Mouse (Mus musculus) spleen, adult 10 weeks (tissue): ENCODE results near the gene AC109138.7. TPM values are rescaled to one million over a fixed set of nuclear protein-coding genes. Genes with fewer than 3 reads are reported as not detected.

Source experiments
- polyA plus RNA-seq: library from polyadenylated mRNA; stranded (reverse); fragments of 350-450 nt; fragmentation: Illumina TruSeq; extraction: RNeasy Lipid Tissue Mini Kit (QIAGEN cat#74804); gene quantifications from one replicate; pipeline ENCODE4 v1.2.3, GENCODE M21; 2015; ENCODE audit warnings: low replicate concordance; ENCODE audit not compliant: insufficient read depth

AC109138.7 gene
- polyA plus RNA-seq, result not detected

DNA sequence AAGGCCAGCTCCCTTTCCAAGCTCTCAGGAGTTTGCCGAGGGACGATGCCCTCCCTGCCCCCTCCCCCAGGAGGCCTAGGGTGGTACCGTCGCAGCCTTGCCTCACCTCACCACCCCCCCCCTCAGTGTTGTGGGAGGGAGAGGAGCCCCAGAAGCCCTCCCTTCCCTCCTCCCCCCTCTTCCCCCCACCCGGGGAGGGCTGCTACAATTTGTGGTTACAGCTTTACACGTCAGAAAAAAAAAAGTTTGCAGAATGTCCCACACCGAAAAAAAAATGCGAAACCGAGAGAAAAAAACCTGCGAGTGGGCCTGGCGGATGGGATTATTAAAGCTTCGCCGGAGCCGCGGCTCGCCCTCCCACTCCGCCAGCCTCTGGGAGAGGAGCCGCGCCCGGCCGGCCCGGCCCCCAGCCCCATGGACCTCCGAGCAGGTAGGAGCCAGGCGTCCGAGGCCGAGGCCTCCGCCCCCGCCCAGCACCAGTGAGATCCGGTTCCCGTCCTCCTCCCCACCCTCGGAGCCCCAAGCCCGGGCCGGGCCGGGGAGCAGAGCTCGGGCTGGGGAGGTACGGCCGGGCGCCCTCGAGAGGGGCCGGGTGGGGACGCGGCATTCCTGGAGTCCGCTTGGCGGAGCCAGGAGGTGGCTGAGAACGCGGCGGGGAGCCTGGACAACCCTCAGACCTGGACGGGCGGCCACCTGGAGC is at the start of gene AC109138.7, which contains the start of gene Clcf1:
Gene AC109138.7, plus strand, starts transcription at position 287 of the 700 bp plus-strand sequence.
Gene Clcf1, plus strand, starts transcription at position 168 of the 700 bp plus-strand sequence.

DNA sequence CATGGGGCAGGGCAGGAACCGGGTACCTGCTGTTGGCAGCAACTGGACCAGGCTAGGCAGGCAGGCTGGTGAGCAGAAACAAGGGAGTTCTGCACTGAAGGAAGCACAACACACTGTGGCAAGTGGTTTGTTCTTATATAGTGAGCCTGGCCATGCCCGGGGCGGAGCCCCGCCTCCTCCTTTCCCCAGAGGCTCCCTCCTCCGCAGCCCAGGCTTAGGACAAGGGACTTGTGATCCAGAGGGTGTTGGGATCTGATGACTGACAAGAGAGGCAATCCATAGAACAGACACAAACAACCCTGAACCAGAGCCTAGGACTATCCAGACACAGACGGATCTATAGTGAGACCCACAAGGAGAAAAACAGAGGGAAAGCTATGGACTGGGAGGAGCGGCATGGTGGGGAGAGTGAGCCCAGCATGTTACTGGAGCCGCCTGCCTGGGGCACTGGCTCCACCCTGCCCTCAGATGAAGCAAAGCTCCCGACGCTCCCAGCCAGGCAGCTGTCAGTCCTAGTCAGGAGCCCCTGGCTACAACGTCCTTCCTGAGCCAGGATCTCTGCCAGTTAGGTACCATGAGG is 38.7 kb upstream of the AC109138.7 start, which contains the start of gene Carns1:
Gene Carns1, minus strand, starts transcription at position 112 of the 580 bp plus-strand sequence.

GRCm38 (mm10) chr19:4190831-4191334 is 23.3 kb upstream of the AC109138.7 start, which contains the start of gene Tbc1d10c:
Tbc1d10c (minus strand) TSS chr19:4191284.

GRCm38 (mm10) chr19:4191528-4192250 is 22.5 kb upstream of the AC109138.7 start, which contains the start of gene Ppp1ca:
Ppp1ca (plus strand) TSS chr19:4192065.

GRCm38 (mm10) chr19:4201291-4201909 is 12.8 kb upstream of the AC109138.7 start, which contains the start of gene Rad9a:
Rad9a (minus strand) TSS chr19:4201662.

DNA sequence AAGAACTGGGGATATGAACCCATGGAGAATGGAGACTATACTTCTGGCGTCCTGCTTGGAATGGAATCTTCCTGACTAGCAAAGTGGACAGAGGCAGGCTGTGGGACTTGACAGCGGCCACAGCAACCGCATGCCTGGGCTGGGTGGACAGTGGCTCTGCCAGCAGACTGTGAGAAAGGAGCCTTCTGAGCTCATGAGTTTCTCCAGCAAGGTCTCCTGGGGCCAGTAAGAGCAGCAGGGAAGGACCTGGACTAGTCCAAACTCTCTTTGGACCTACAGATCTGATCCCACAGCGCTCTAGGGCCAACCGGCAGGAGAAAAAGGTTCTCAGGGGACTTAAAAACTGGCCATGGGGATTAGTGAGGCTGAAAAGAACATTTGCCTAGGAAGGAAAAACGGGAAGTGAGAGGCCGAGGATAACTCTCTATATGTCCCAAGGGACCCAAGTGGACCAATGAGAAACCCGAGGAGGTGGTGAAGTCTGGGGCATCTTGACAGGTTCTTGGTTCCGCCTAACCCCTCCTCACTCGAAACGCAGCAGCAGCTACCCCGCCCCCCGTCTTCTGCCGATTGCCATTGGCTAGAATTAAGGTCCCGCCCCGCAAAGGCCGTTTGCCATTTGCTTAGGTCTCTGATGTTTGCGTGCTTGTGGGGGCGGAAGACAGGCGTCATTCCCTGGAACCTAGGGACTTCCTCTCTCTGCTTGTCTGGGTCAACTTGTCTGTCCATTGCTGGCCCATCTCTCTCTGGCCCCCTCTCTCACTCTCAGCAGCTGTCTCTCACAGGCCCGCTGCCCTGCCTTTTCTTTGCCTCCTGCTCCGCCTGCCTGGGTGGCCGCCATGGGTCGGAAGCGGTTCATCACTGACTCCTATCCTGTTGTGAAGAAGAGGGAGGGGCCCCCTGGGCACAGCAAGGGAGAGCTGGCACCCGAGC is 17.4 kb downstream of the AC109138.7 start, which contains the start of gene Pold4:
Gene Pold4, plus strand, starts transcription at position 647 of the 933 bp plus-strand sequence.

DNA sequence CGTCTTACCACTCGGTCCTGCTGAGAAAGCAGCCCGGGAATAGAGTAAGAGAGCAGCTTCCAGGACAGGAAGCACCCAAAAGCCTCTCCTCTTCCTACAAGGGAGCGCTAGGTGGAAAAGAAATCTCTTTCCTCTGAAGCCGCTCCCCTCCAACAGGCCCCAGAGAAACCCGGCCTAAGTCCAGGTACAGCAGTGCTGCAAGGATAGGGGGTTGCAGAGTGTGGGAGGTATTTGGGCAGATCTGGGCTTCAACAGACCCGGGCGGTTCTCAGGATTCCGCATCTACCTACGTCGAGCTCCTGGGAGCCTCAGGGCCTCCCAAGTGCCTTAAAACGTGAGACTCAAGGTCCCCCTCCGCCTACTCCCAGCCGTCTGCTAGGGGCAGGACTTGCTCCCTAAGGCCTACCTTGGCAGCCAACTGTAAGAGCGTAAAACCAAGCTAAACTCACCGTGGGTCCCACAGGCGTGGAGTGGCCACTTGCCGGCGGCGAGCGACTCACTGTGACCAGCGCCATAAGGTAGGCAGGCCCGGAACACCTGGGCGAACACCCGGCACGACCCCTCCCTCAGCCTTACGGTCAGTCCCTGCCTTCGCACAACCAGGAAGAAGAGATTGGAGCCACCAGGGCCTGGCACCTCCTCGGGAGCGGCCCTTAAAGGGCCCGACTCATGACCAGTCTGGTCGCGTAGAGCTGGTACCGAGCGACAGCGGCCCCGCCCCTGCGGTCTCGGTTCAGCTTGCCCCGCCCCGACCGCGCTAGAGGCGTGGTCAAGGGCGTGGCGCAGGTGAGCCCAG is 54.6 kb downstream of the AC109138.7 start, which contains the start of gene Ssh3:
Gene Ssh3, minus strand, starts transcription at position 615 of the 796 bp plus-strand sequence.

Other genes with a start within 250 kb of the AC109138.7 start
- gene Aldh3b2, start 242.0 kb upstream of the AC109138.7 start, polyA plus RNA-seq, result not detected
- 2.4 TPM for gene Acy3, start 227.8 kb upstream of the AC109138.7 start, polyA plus RNA-seq
- not detected for gene Tbx10, start 221.6 kb upstream of the AC109138.7 start, polyA plus RNA-seq
- 4.0 TPM for gene Nudt8, start 213.8 kb upstream of the AC109138.7 start, polyA plus RNA-seq
- gene Gm49405, start 213.7 kb upstream of the AC109138.7 start, polyA plus RNA-seq, result 3.0 TPM
- gene Doc2g, start 211.0 kb upstream of the AC109138.7 start, polyA plus RNA-seq, result 3.4 TPM
- 41.0 TPM for gene Ndufv1, start 201.6 kb upstream of the AC109138.7 start, polyA plus RNA-seq
- 108 TPM for gene Gstp1, start 176.4 kb upstream of the AC109138.7 start, polyA plus RNA-seq
- 5.3 TPM for gene Gstp2, start 168.3 kb upstream of the AC109138.7 start, polyA plus RNA-seq
- gene Gstp3, start 154.8 kb upstream of the AC109138.7 start, polyA plus RNA-seq, result 9.2 TPM
- not detected for gene Cabp2, start 132.8 kb upstream of the AC109138.7 start, polyA plus RNA-seq
- 46.1 TPM for gene Cdk2ap2, start 117.2 kb upstream of the AC109138.7 start, polyA plus RNA-seq
- gene Pitpnm1, start 114.4 kb upstream of the AC109138.7 start, polyA plus RNA-seq, result 39.9 TPM
- gene Aip, start 88.5 kb upstream of the AC109138.7 start, polyA plus RNA-seq, result 28.1 TPM
- 0.10 TPM for gene Gpr152, start 74.6 kb upstream of the AC109138.7 start, polyA plus RNA-seq
- 6.4 TPM for gene Cabp4, start 70.3 kb upstream of the AC109138.7 start, polyA plus RNA-seq
- gene Coro1b, start 65.7 kb upstream of the AC109138.7 start, polyA plus RNA-seq, result 285 TPM
- 73.4 TPM for gene Ptprcap, start 60.8 kb upstream of the AC109138.7 start, polyA plus RNA-seq
- gene Rps6kb2, start 51.0 kb upstream of the AC109138.7 start, polyA plus RNA-seq, result 27.8 TPM
- 35.2 TPM for gene Carns1, start 38.9 kb upstream of the AC109138.7 start, polyA plus RNA-seq
- 187 TPM for gene Tbc1d10c, start 23.1 kb upstream of the AC109138.7 start, polyA plus RNA-seq
- 364 TPM for gene Ppp1ca, start 22.3 kb upstream of the AC109138.7 start, polyA plus RNA-seq
- 41.7 TPM for gene Rad9a, start 12.7 kb upstream of the AC109138.7 start, polyA plus RNA-seq
- 57.2 TPM for gene Clcf1, start 119 bp upstream of the AC109138.7 start, polyA plus RNA-seq
- 91.3 TPM for gene Pold4, start 17.5 kb downstream of the AC109138.7 start, polyA plus RNA-seq
- 18.0 TPM for gene Ssh3, start 54.8 kb downstream of the AC109138.7 start, polyA plus RNA-seq
- 3.6 TPM for gene Ankrd13d, start 68.8 kb downstream of the AC109138.7 start, polyA plus RNA-seq
- 285 TPM for gene Grk2, start 91.9 kb downstream of the AC109138.7 start, polyA plus RNA-seq
- gene Kdm2a, start 183.9 kb downstream of the AC109138.7 start, polyA plus RNA-seq, result 145 TPM
- 4.1 TPM for gene Rhod, start 225.1 kb downstream of the AC109138.7 start, polyA plus RNA-seq